Mouse (Mus musculus): ENCODE measurements around the gene Kif17. TPM values are rescaled to one million over a fixed set of nuclear protein-coding genes. Genes with fewer than 3 reads are reported as not detected.
"Not testable (repeated sequence)": the region's sequence is repeated elsewhere in the genome, so short reads cannot be mapped to it uniquely, and the experiment has no call there.

Kif17 gene
- total RNA-seq, 1 experiment from 2014 or later = 5.5 TPM

GRCm38 (mm10) chr4:138307739-138308138 is 57.5 kb downstream of the Kif17 start:
- no peak for ATAC-seq (replicated peaks; ENCODE audit: low read depth, poor library complexity, severe bottlenecking)

GRCm38 (mm10) chr4:138310311-138310910 is 60.2 kb downstream of the Kif17 start:
- no peak for ATAC-seq (replicated peaks; ENCODE audit: low read depth, poor library complexity, severe bottlenecking)

GRCm38 (mm10) chr4:138311595-138311994 is 61.4 kb downstream of the Kif17 start:
- ATAC-seq (replicated peaks; ENCODE audit: low read depth, poor library complexity, severe bottlenecking) = no peak; the same call in 1 of the 2 replicates

- ATAC-seq (replicated peaks; ENCODE audit: low read depth, poor library complexity, severe bottlenecking) = no peak
These were observed 61.9 kb downstream of the Kif17 start for GRCm38 (mm10) chr4:138312105-138312504.

- no peak for ATAC-seq (replicated peaks; ENCODE audit: low read depth, poor library complexity, severe bottlenecking)
These were observed 62.8 kb downstream of the Kif17 start for GRCm38 (mm10) chr4:138313021-138313420.

- ATAC-seq (replicated peaks; ENCODE audit: low read depth, poor library complexity, severe bottlenecking) = no peak
These were observed 63.6 kb downstream of the Kif17 start for GRCm38 (mm10) chr4:138313795-138314194.

- ATAC-seq (replicated peaks; ENCODE audit: low read depth, poor library complexity, severe bottlenecking) = peak; percentile 34; the same call in 1 of the 2 replicates
These were observed 65.5 kb downstream of the Kif17 start for GRCm38 (mm10) chr4:138315781-138316180.

- no peak for ATAC-seq (replicated peaks; ENCODE audit: low read depth, poor library complexity, severe bottlenecking)
These were observed 66.1 kb downstream of the Kif17 start for GRCm38 (mm10) chr4:138316369-138316768.

GRCm38 (mm10) chr4:138318509-138319266 is 68.5 kb downstream of the Kif17 start:
- ATAC-seq (replicated peaks; ENCODE audit: low read depth, poor library complexity, severe bottlenecking) = peak; percentile 54; the same call in 1 of the 2 replicates

GRCm38 (mm10) chr4:138319508-138319907 is 69.3 kb downstream of the Kif17 start:
- peak; percentile 83 for ATAC-seq (replicated peaks; ENCODE audit: low read depth, poor library complexity, severe bottlenecking)

GRCm38 (mm10) chr4:138320711-138321110 is 70.5 kb downstream of the Kif17 start:
- ATAC-seq (replicated peaks; ENCODE audit: low read depth, poor library complexity, severe bottlenecking) = no peak

- ATAC-seq (replicated peaks; ENCODE audit: low read depth, poor library complexity, severe bottlenecking) = no peak
These were observed 71.3 kb downstream of the Kif17 start for GRCm38 (mm10) chr4:138321488-138321887.

GRCm38 (mm10) chr4:138322692-138323091 is 72.5 kb downstream of the Kif17 start:
- ATAC-seq (replicated peaks; ENCODE audit: low read depth, poor library complexity, severe bottlenecking) = no peak

- no peak for ATAC-seq (replicated peaks; ENCODE audit: low read depth, poor library complexity, severe bottlenecking)
These were observed 73.5 kb downstream of the Kif17 start for GRCm38 (mm10) chr4:138323753-138324152.

GRCm38 (mm10) chr4:138324451-138324850 is 74.2 kb downstream of the Kif17 start:
- ATAC-seq (replicated peaks; ENCODE audit: low read depth, poor library complexity, severe bottlenecking) = no peak

- ATAC-seq (replicated peaks; ENCODE audit: low read depth, poor library complexity, severe bottlenecking) = peak; percentile 98
These were observed 75.3 kb downstream of the Kif17 start for GRCm38 (mm10) chr4:138325466-138326076.

GRCm38 (mm10) chr4:138326077-138326695 is 76.0 kb downstream of the Kif17 start, which contains the start of gene Pink1:
TSS of gene Pink1 (minus strand) at chr4:138326307.
- peak; percentile 74 for ATAC-seq (replicated peaks; ENCODE audit: low read depth, poor library complexity, severe bottlenecking)

- ATAC-seq (replicated peaks; ENCODE audit: low read depth, poor library complexity, severe bottlenecking) = not testable (repeated sequence)
These were observed 76.9 kb downstream of the Kif17 start for GRCm38 (mm10) chr4:138327155-138327554.

- ATAC-seq (replicated peaks; ENCODE audit: low read depth, poor library complexity, severe bottlenecking) = no peak
These were observed 77.7 kb downstream of the Kif17 start for GRCm38 (mm10) chr4:138327891-138328470.

- ATAC-seq (replicated peaks; ENCODE audit: low read depth, poor library complexity, severe bottlenecking) = no peak
These were observed 80.0 kb downstream of the Kif17 start for GRCm38 (mm10) chr4:138330264-138330671.
